Mouse (Mus musculus) MEL-GATA-1-ER (cell line): ENCODE measurements around the gene Alpk3.

Experiments used
- DNase-seq: peaks from one replicate; pipeline ENCODE4 v3.0.0-alpha.2; 2012; ENCODE audit warnings: low read depth; ENCODE audit errors: extremely low read depth

Gene Alpk3

GRCm38 (mm10) chr7:81057471-81057870 lies at the start of gene Alpk3:
Gene Alpk3, plus strand, starts transcription at chr7:81057600.
- no peak for DNase-seq

- no peak for DNase-seq
Measured at GRCm38 (mm10) chr7:81008285-81008684, 49.1 kb upstream of the Alpk3 start.

- no peak for DNase-seq
Measured at GRCm38 (mm10) chr7:81011576-81011975, 45.8 kb upstream of the Alpk3 start.

- DNase-seq, result no peak
Measured at GRCm38 (mm10) chr7:81020307-81020706, 37.1 kb upstream of the Alpk3 start.

GRCm38 (mm10) chr7:81022731-81023130 lies 34.7 kb upstream of the Alpk3 start:
- no peak for DNase-seq

- DNase-seq, result no peak
Measured at GRCm38 (mm10) chr7:81024118-81024517, 33.3 kb upstream of the Alpk3 start.

- DNase-seq, result no peak
Measured at GRCm38 (mm10) chr7:81024651-81025050, 32.7 kb upstream of the Alpk3 start.

- no peak for DNase-seq
Measured at GRCm38 (mm10) chr7:81025751-81026150, 31.6 kb upstream of the Alpk3 start.

GRCm38 (mm10) chr7:81039711-81040110 lies 17.7 kb upstream of the Alpk3 start:
- DNase-seq, result no peak

GRCm38 (mm10) chr7:81043023-81043620 lies 14.3 kb upstream of the Alpk3 start:
- no peak for DNase-seq

GRCm38 (mm10) chr7:81047847-81048246 lies 9.6 kb upstream of the Alpk3 start:
- no peak for DNase-seq

- no peak for DNase-seq
Measured at GRCm38 (mm10) chr7:81048513-81048912, 8.9 kb upstream of the Alpk3 start.

- DNase-seq, result no peak
Measured at GRCm38 (mm10) chr7:81049966-81050365, 7.4 kb upstream of the Alpk3 start.

- no peak for DNase-seq
Measured at GRCm38 (mm10) chr7:81055709-81056370, 1.6 kb upstream of the Alpk3 start.

- peak; percentile 36 for DNase-seq
Measured at GRCm38 (mm10) chr7:81057901-81058711, 706 bp downstream of the Alpk3 start.

GRCm38 (mm10) chr7:81058712-81059154 lies 1.3 kb downstream of the Alpk3 start:
- no peak for DNase-seq

GRCm38 (mm10) chr7:81059388-81059787 lies 2.0 kb downstream of the Alpk3 start:
- DNase-seq, result no peak

GRCm38 (mm10) chr7:81060908-81061307 lies 3.5 kb downstream of the Alpk3 start:
- peak; percentile 60 for DNase-seq

GRCm38 (mm10) chr7:81061936-81062335 lies 4.5 kb downstream of the Alpk3 start:
- no peak for DNase-seq

- DNase-seq, result no peak
Measured at GRCm38 (mm10) chr7:81063332-81063731, 5.9 kb downstream of the Alpk3 start.

GRCm38 (mm10) chr7:81066714-81067113 lies 9.3 kb downstream of the Alpk3 start:
- no peak for DNase-seq

GRCm38 (mm10) chr7:81072463-81072862 lies 15.1 kb downstream of the Alpk3 start:
- DNase-seq, result no peak
